In genomic region chr1:128191426-128191825, GRCm38 (mm10) we compare ENCODE assay signal across 13 mouse cellular contexts.
"Had no signal": no experiment of that assay in that cellular context is flagged by ENCODE, and none has a peak within 500 bp of the region (broad histone marks: within the 10 kb centered on the region; RNA-seq: fewer than 3 reads in every experiment).

No protein-coding gene starts in this region.

- H3K4me3 ChIP-seq: limb, embryonic 12.5 days; liver, embryonic 15.5 days; myocyte; neural tube, embryonic 15.5 days had no signal

- H3K9me3 ChIP-seq: limb, embryonic 12.5 days; liver, embryonic 15.5 days; neural tube, embryonic 15.5 days had no signal

- H3K27me3 ChIP-seq: limb, embryonic 12.5 days; liver, embryonic 15.5 days; neural tube, embryonic 15.5 days had no signal

- H3K27ac ChIP-seq: limb, embryonic 12.5 days; liver, embryonic 15.5 days; neural tube, embryonic 15.5 days; stomach, postnatal 0 days had no signal

- H3K4me2 ChIP-seq: limb, embryonic 12.5 days; liver, embryonic 15.5 days; neural tube, embryonic 15.5 days had no signal

- H3K4me1 ChIP-seq: limb, embryonic 12.5 days; liver, embryonic 15.5 days; neural tube, embryonic 15.5 days had no signal

- H3K9ac ChIP-seq: limb, embryonic 12.5 days; liver, embryonic 15.5 days; neural tube, embryonic 15.5 days had no signal

- DNase-seq: kidney, postnatal 14 days; layer of hippocampus, postnatal 36 days; liver; lung, adult 2 months; lung, postnatal 36 days; midbrain, embryonic 14.5 days; right cerebral cortex, adult 18-20 months; thymus, postnatal 4 days had no signal
